Mouse (Mus musculus) C2C12 (cell line): ENCODE measurements around the gene Slc10a6. TPM values are rescaled to one million over a fixed set of nuclear protein-coding genes. Genes with fewer than 3 reads are reported as not detected.

Experiments
- H3K27me3 ChIP-seq: one replicate; pipeline ENCODE4 v1.6.1; 2011; ENCODE audit not compliant: control insufficient read depth, insufficient read depth, insufficient read length
- H3K36me3 ChIP-seq: one replicate; pipeline ENCODE4 v1.6.1; 2011; ENCODE audit not compliant: control insufficient read depth, insufficient read depth
- H3K4me3 ChIP-seq: one replicate; pipeline ENCODE4 v1.5.1; 2011; ENCODE audit warnings: mild to moderate bottlenecking, control low read depth; ENCODE audit not compliant: poor library complexity, insufficient read depth, severe bottlenecking
- H3K79me2 ChIP-seq: one replicate; pipeline ENCODE4 v1.6.1; 2011; ENCODE audit not compliant: control insufficient read depth, insufficient read depth
- H3K79me3 ChIP-seq: one replicate; pipeline ENCODE4 v1.6.1; 2011; ENCODE audit warnings: low read depth, control low read depth
- H3ac ChIP-seq: one replicate; pipeline ENCODE3; 2011; ENCODE audit warnings: low read depth; ENCODE audit not compliant: control insufficient read depth, insufficient read length
- CEBPB ChIP-seq: IDR thresholded peaks from one replicate; pipeline ENCODE4 v1.6.1; 2011; ENCODE audit warnings: low read depth, mild to moderate bottlenecking, control low read depth, moderate library complexity
- CTCF ChIP-seq: IDR thresholded peaks from one replicate; pipeline ENCODE4 v1.5.1; 2011; ENCODE audit not compliant: control insufficient read depth, insufficient read depth, insufficient read length
- FOSL1 ChIP-seq: IDR thresholded peaks from one replicate; pipeline ENCODE4 v1.8.0; 2011; ENCODE audit warnings: mild to moderate bottlenecking, low read length; ENCODE audit not compliant: poor library complexity, insufficient read depth, severe bottlenecking
- MAX ChIP-seq: IDR thresholded peaks from one replicate; pipeline ENCODE4 v1.6.1; 2011; ENCODE audit warnings: mild to moderate bottlenecking, control low read depth
- MYOD1 ChIP-seq: IDR thresholded peaks from one replicate; pipeline ENCODE4 v1.6.1; 2011; ENCODE audit warnings: low read depth; ENCODE audit not compliant: control insufficient read depth, insufficient read length
- MYOG ChIP-seq: IDR thresholded peaks from one replicate; pipeline ENCODE4 v1.6.1; 2011; ENCODE audit not compliant: control insufficient read depth, insufficient read length; ENCODE audit errors: extremely low read depth
- USF1 ChIP-seq: IDR thresholded peaks from one replicate; pipeline ENCODE4 v1.6.1; 2011; ENCODE audit warnings: low read depth, mild to moderate bottlenecking, control low read depth, moderate library complexity
- polyA plus RNA-seq: library from polyadenylated mRNA; unstranded; fragments of >200 nt; fragmentation: generic; extraction: Trizol; gene quantifications from one replicate; pipeline ENCODE4 v1.2.1, GENCODE M21; 2012; ENCODE audit warnings: missing spikeins

Gene Slc10a6
- polyA plus RNA-seq, 1 experiment, result 0.02 TPM

GRCm38 (mm10) chr5:103628499-103628898 lies 704 bp downstream of the Slc10a6 start:
- H3K79me3 ChIP-seq, result no peaks in the 10 kb centered on the region
- no peak overlapping the region for H3K4me3 ChIP-seq
- H3K36me3 ChIP-seq, result no peaks in the 10 kb centered on the region
- no peak for TF ChIP-seq CEBPB
- no peak for TF ChIP-seq MAX
- TF ChIP-seq MYOG, result no peak
- TF ChIP-seq FOSL1, result no peak
- H3K79me2 ChIP-seq, result no peaks in the 10 kb centered on the region
- H3ac ChIP-seq, result no peak overlapping the region
- H3K27me3 ChIP-seq, result no peaks in the 10 kb centered on the region

GRCm38 (mm10) chr5:103624831-103625230 lies 4.4 kb downstream of the Slc10a6 start:
- no peak for TF ChIP-seq CTCF
- no peak for TF ChIP-seq MYOD1
- Histone ChIP-seq H3K4me3 (no peak overlapping the region), H3K79me2 (no peaks in the 10 kb centered on the region), H3K27me3 (no peaks in the 10 kb centered on the region), H3ac (no peak overlapping the region), H3K79me3 (no peaks in the 10 kb centered on the region), H3K36me3 (no peaks in the 10 kb centered on the region)

- H3ac ChIP-seq, result no peak overlapping the region
- no peak for TF ChIP-seq MYOD1
- TF ChIP-seq MYOG, result no peak
- TF ChIP-seq CTCF, result no peak
- no peak for TF ChIP-seq MAX
- no peak for TF ChIP-seq CEBPB
- TF ChIP-seq FOSL1, result no peak
- no peak for TF ChIP-seq USF1
- no peaks in the 10 kb centered on the region for H3K27me3 ChIP-seq
- H3K79me3 ChIP-seq, result no peaks in the 10 kb centered on the region
- H3K4me3 ChIP-seq, result no peak overlapping the region
- H3K79me2 ChIP-seq, result no peaks in the 10 kb centered on the region
- H3K36me3 ChIP-seq, result no peaks in the 10 kb centered on the region
Measured at GRCm38 (mm10) chr5:103622321-103622720, 6.9 kb downstream of the Slc10a6 start.

GRCm38 (mm10) chr5:103620301-103620973 lies 8.8 kb downstream of the Slc10a6 start:
- Histone ChIP-seq H3K79me3 (no peaks in the 10 kb centered on the region), H3K4me3 (no peak overlapping the region), H3K36me3 (no peaks in the 10 kb centered on the region), H3ac (no peak overlapping the region), H3K27me3 (no peaks in the 10 kb centered on the region), H3K79me2 (no peaks in the 10 kb centered on the region)
- TF ChIP-seq CEBPB (peak; percentile 38), USF1 (peak; percentile 78), MAX (peak; percentile 56), CTCF (no peak)

- TF ChIP-seq MYOG (no peak), FOSL1 (no peak)
- H3ac ChIP-seq, result no peak overlapping the region
- no peaks in the 10 kb centered on the region for H3K79me2 ChIP-seq
- H3K79me3 ChIP-seq, result no peaks in the 10 kb centered on the region
- no peaks in the 10 kb centered on the region for H3K27me3 ChIP-seq
- H3K36me3 ChIP-seq, result no peaks in the 10 kb centered on the region
- no peak overlapping the region for H3K4me3 ChIP-seq
Measured at GRCm38 (mm10) chr5:103617191-103617590, 12.0 kb downstream of the Slc10a6 start.

GRCm38 (mm10) chr5:103614356-103614755 lies 14.8 kb downstream of the Slc10a6 start:
- Histone ChIP-seq H3K36me3 (no peaks in the 10 kb centered on the region), H3K79me2 (no peaks in the 10 kb centered on the region), H3K27me3 (no peaks in the 10 kb centered on the region), H3ac (no peak overlapping the region), H3K4me3 (no peak overlapping the region), H3K79me3 (no peaks in the 10 kb centered on the region)
- TF ChIP-seq FOSL1 (no peak), MYOD1 (no peak), USF1 (no peak), MYOG (no peak), MAX (no peak), CEBPB (no peak), CTCF (no peak)

- H3K36me3 ChIP-seq, result no peaks in the 10 kb centered on the region
- TF ChIP-seq CTCF (no peak), USF1 (no peak), CEBPB (no peak), FOSL1 (no peak)
- H3K27me3 ChIP-seq, result peaks cover 7% of the 10 kb centered on the region
- H3K79me3 ChIP-seq, result no peaks in the 10 kb centered on the region
- no peak overlapping the region for H3ac ChIP-seq
- no peaks in the 10 kb centered on the region for H3K79me2 ChIP-seq
- H3K4me3 ChIP-seq, result no peak overlapping the region
Measured at GRCm38 (mm10) chr5:103612316-103612715, 16.9 kb downstream of the Slc10a6 start.
